Mouse (Mus musculus): ENCODE measurements around the gene Gm20388.

GRCm38 (mm10) chr8:122155964-122156363 lies 2245.3 kb downstream of the Gm20388 start:
- TF ChIP-seq POLR2A (IDR thresholded peaks at IDR 0.05; ENCODE audit: borderline replicate concordance, extremely low read depth, insufficient read depth, insufficient read length, poor library complexity, severe bottlenecking) (no peak), CTCF (IDR thresholded peaks at IDR 0.05; ENCODE audit: borderline replicate concordance, extremely low read depth, insufficient read depth, insufficient read length) (no peak)

Measured in brain, embryonic 14.5 days (tissue).